Mouse (Mus musculus) naive thymus-derived CD4-positive, alpha-beta T cell, adult 2 months (primary cell): ENCODE data around the gene Rbm18.
"Not testable (repeated sequence)": the region's sequence is repeated elsewhere in the genome, so short reads cannot be mapped to it uniquely, and the experiment has no call there.

ENCODE experiments used
- DNase-seq: peaks from one replicate; pipeline ENCODE4 v3.0.0-alpha.2; 2011; ENCODE audit warnings: low read depth

Rbm18 gene

GRCm38 (mm10) chr2:36136300-36136941 is at the start of gene Rbm18, which contains the start of gene Mrrf:
TSS of gene Rbm18 (minus strand) at chr2:36136773.
TSS of gene Mrrf (plus strand) at chr2:36136389.
- DNase-seq: peak; percentile 94

- DNase-seq: no peak
Measured at GRCm38 (mm10) chr2:36184876-36185275, 48.3 kb upstream of the Rbm18 start.

- DNase-seq: no peak
Measured at GRCm38 (mm10) chr2:36184192-36184591, 47.6 kb upstream of the Rbm18 start.

GRCm38 (mm10) chr2:36183278-36183677 is 46.7 kb upstream of the Rbm18 start:
- DNase-seq: no peak

- DNase-seq: not testable (repeated sequence)
Measured at GRCm38 (mm10) chr2:36181587-36182368, 45.2 kb upstream of the Rbm18 start.

- DNase-seq: no peak
Measured at GRCm38 (mm10) chr2:36179487-36179886, 42.9 kb upstream of the Rbm18 start.

- DNase-seq: no peak
Measured at GRCm38 (mm10) chr2:36172574-36172973, 36.0 kb upstream of the Rbm18 start.

GRCm38 (mm10) chr2:36172136-36172535 is 35.6 kb upstream of the Rbm18 start:
- no peak for DNase-seq

GRCm38 (mm10) chr2:36169176-36169575 is 32.6 kb upstream of the Rbm18 start:
- no peak for DNase-seq

GRCm38 (mm10) chr2:36167990-36168618 is 31.5 kb upstream of the Rbm18 start:
- no peak for DNase-seq

- peak; percentile 16 for DNase-seq
Measured at GRCm38 (mm10) chr2:36159336-36159735, 22.8 kb upstream of the Rbm18 start.

- DNase-seq: peak; percentile 62
Measured at GRCm38 (mm10) chr2:36157461-36157860, 20.9 kb upstream of the Rbm18 start.

- DNase-seq: not testable (repeated sequence)
Measured at GRCm38 (mm10) chr2:36152401-36152800, 15.8 kb upstream of the Rbm18 start.

GRCm38 (mm10) chr2:36148876-36149365 is 12.3 kb upstream of the Rbm18 start:
- no peak for DNase-seq

- DNase-seq: no peak
Measured at GRCm38 (mm10) chr2:36139096-36139495, 2.5 kb upstream of the Rbm18 start.

GRCm38 (mm10) chr2:36135887-36136286 is 686 bp downstream of the Rbm18 start:
- no peak for DNase-seq

- DNase-seq: no peak
Measured at GRCm38 (mm10) chr2:36129051-36129450, 7.5 kb downstream of the Rbm18 start.

- no peak for DNase-seq
Measured at GRCm38 (mm10) chr2:36127973-36128372, 8.6 kb downstream of the Rbm18 start.

- DNase-seq: no peak
Measured at GRCm38 (mm10) chr2:36126795-36127429, 9.7 kb downstream of the Rbm18 start.

GRCm38 (mm10) chr2:36112632-36113031 is 23.9 kb downstream of the Rbm18 start:
- no peak for DNase-seq

GRCm38 (mm10) chr2:36108615-36109014 is 28.0 kb downstream of the Rbm18 start:
- DNase-seq: no peak
